16 mouse cellular contexts compared by ENCODE assay signal in genomic region chr3:92602169-92602568, GRCm38 (mm10). TPM values are rescaled to one million over a fixed set of nuclear protein-coding genes. Genes with fewer than 3 reads are reported as not detected.
DNase-seq lines count a peak whose midpoint lies in the region; ATAC-seq and TF ChIP-seq lines count a peak whose summit lies in the region.
"Had no signal": no experiment of that assay in that cellular context is flagged by ENCODE, and none has a peak within 500 bp of the region (broad histone marks: within the 10 kb centered on the region; RNA-seq: fewer than 3 reads in every experiment).

No protein-coding gene starts in this region.

- H3K36me3 ChIP-seq in heart, adult 2 months (ENCODE audit: control insufficient read depth, insufficient read depth, low read length) = no peaks in the 10 kb centered on the region
- H3K36me3 ChIP-seq in lung, embryonic 14.5 days (ENCODE audit: insufficient read depth) = no peaks in the 10 kb centered on the region
- H3K36me3 ChIP-seq: embryonic facial prominence, embryonic 15.5 days; hindbrain, embryonic 15.5 days had no signal

- no peak for TF ChIP-seq POLR2A in heart, adult 2 months (IDR thresholded peaks at IDR 0.05; ENCODE audit: insufficient read depth, low read depth, low read length)

- H3K9me3 ChIP-seq in lung, embryonic 14.5 days (ENCODE audit: low read depth, low read length) = peaks cover 5% of the 10 kb centered on the region; the same call in 1 of the 2 replicates

- no peak for ATAC-seq in lung, embryonic 14.5 days (ENCODE audit: insufficient read depth)
- 0 out of 2 replicates have a peak, but pooled peaks have one; percentile 54 for ATAC-seq in megakaryocyte progenitor cell, adult 5-6 weeks (replicated peaks; ENCODE audit: poor library complexity)

- 38% methylated on average over 1 of the region's 1 CpGs for WGBS in heart, adult 2 months
- 51% methylated on average over 1 of the region's 1 CpGs for WGBS in lung, embryonic 14.5 days

- no peaks in the 10 kb centered on the region for H3K4me1 ChIP-seq in heart, adult 2 months (ENCODE audit: control insufficient read depth, insufficient read depth, low read length)
- H3K4me1 ChIP-seq in lung, embryonic 14.5 days (ENCODE audit: insufficient read depth) = no peaks in the 10 kb centered on the region
- H3K4me1 ChIP-seq: embryonic facial prominence, embryonic 15.5 days; hindbrain, embryonic 15.5 days had no signal

- no peaks in the 10 kb centered on the region for H3K27me3 ChIP-seq in heart, adult 2 months (ENCODE audit: control insufficient read depth, insufficient read depth, low read length)
- H3K27me3 ChIP-seq in lung, embryonic 14.5 days (ENCODE audit: insufficient read depth, low read length) = no peaks in the 10 kb centered on the region
- H3K27me3 ChIP-seq: embryonic facial prominence, embryonic 15.5 days; hindbrain, embryonic 15.5 days had no signal

- H3K27ac ChIP-seq in heart, adult 2 months = no peak overlapping the region
- no peak overlapping the region for H3K27ac ChIP-seq in lung, embryonic 14.5 days (ENCODE audit: low read depth)
- H3K27ac ChIP-seq: embryonic facial prominence, embryonic 15.5 days; hindbrain, embryonic 15.5 days had no signal

- intact Hi-C loops in heart, adult 2 months (cut with DNase I) = loop anchor here (10.0 kb wide), 1 partner anchor 447 kb away; no protein-coding TSS in a partner anchor
- intact Hi-C loops in heart, postnatal 10 days (cut with DNase I) = loop anchor here (5.0 kb wide), 1 partner anchor 450 kb away; no protein-coding TSS in a partner anchor

- H3K4me2 ChIP-seq in lung, embryonic 14.5 days = no peak overlapping the region
- H3K4me2 ChIP-seq: embryonic facial prominence, embryonic 15.5 days; hindbrain, embryonic 15.5 days had no signal

- no peak for DNase-seq in heart, adult 2 months
- no peak for DNase-seq in heart, postnatal 10 days
- peak; percentile 67 for DNase-seq in lung, embryonic 14.5 days
- DNase-seq in lung, adult 18-20 months = no peak
- peak; percentile 20 for DNase-seq in R1 (ENCODE audit: low read depth, low spot score)
- no peak for DNase-seq in cerebellum, postnatal 25 days
- no peak for DNase-seq in spleen, postnatal 10 days (ENCODE audit: low spot score in 2 of 2)
- DNase-seq: thymus, postnatal 4 days had no signal

- TF ChIP-seq EP300 in heart, adult 2 months (IDR thresholded peaks at IDR 0.05; ENCODE audit: insufficient read depth, low read depth, low read length) = no peak

- no peak overlapping the region for H3K4me3 ChIP-seq in heart, adult 2 months
- no peak overlapping the region for H3K4me3 ChIP-seq in lung, embryonic 14.5 days (ENCODE audit: low read depth, low read length)
- H3K4me3 ChIP-seq: embryonic facial prominence, embryonic 15.5 days; hindbrain, embryonic 15.5 days had no signal

- no peaks in the 10 kb centered on the region for H3K79me2 ChIP-seq in heart, adult 2 months (replicated peaks; ENCODE audit: control insufficient read depth, insufficient read depth, low read length)

- no peak overlapping the region for H3K9ac ChIP-seq in heart, adult 2 months (ENCODE audit: low read depth, low read length)
- no peak overlapping the region for H3K9ac ChIP-seq in lung, embryonic 14.5 days
- H3K9ac ChIP-seq: embryonic facial prominence, embryonic 15.5 days; hindbrain, embryonic 15.5 days had no signal

- TF ChIP-seq CTCF in heart, adult 2 months (IDR thresholded peaks at IDR 0.05) = peak; percentile 60
- TF ChIP-seq CTCF in lung, embryonic 14.5 days (IDR thresholded peaks at IDR 0.05; ENCODE audit: low read depth) = peak; percentile 29; the same call in 1 of the 2 replicates

RNA-seq across cellular contexts. Expression of gene 2210017I01Rik, which starts 5.1 kb away (rescaled TPM):
- total RNA-seq in heart, adult 2 months (2021) = not detected
- not detected in 2 replicates for polyA plus RNA-seq in heart, adult 2 months (2012; rRNA removed)
- total RNA-seq in heart, postnatal 10 days (2021) = not detected
- not detected in 2 replicates for polyA plus RNA-seq in lung, embryonic 14.5 days (2014; fragmentation: Nextera tagmentation; extraction: Ambion mirVana)
- total RNA-seq in megakaryocyte progenitor cell, adult 5-6 weeks (2015) = not detected in 2 replicates
- not detected in 2 replicates for total RNA-seq in megakaryocyte progenitor cell, adult 5-6 weeks (2017)
- total RNA-seq: gastrocnemius, adult 8-10 months; layer of hippocampus, postnatal 25 days had no signal
- polyA plus RNA-seq: hindbrain, embryonic 15.5 days; lung, embryonic 16.5 days; neural tube, embryonic 11.5 days; small intestine, adult 2 months had no signal

RNA-seq across cellular contexts. Expression of gene Smcp, which starts 13.4 kb away (rescaled TPM):
- not detected for total RNA-seq in heart, adult 2 months (2021)
- 0.86 and 0.91 TPM in 2 replicates for polyA plus RNA-seq in heart, adult 2 months (2012; rRNA removed)
- not detected for total RNA-seq in heart, postnatal 10 days (2021)
- not detected in 2 replicates for polyA plus RNA-seq in lung, embryonic 14.5 days (2014; fragmentation: Nextera tagmentation; extraction: Ambion mirVana)
- total RNA-seq in megakaryocyte progenitor cell, adult 5-6 weeks (2015) = not detected in 2 replicates
- not detected in 2 replicates for total RNA-seq in megakaryocyte progenitor cell, adult 5-6 weeks (2017)
- total RNA-seq: gastrocnemius, adult 8-10 months; layer of hippocampus, postnatal 25 days had no signal
- polyA plus RNA-seq: embryonic facial prominence, embryonic 15.5 days; hindbrain, embryonic 15.5 days; lung, embryonic 16.5 days; neural tube, embryonic 11.5 days had no signal

RNA-seq across cellular contexts. Expression of gene Lce6a, which starts 19.3 kb away (rescaled TPM):
- not detected for total RNA-seq in heart, adult 2 months (2021)
- not detected in 2 replicates for polyA plus RNA-seq in heart, adult 2 months (2012; rRNA removed)
- not detected for total RNA-seq in heart, postnatal 10 days (2021)
- not detected in 2 replicates for polyA plus RNA-seq in lung, embryonic 14.5 days (2014; fragmentation: Nextera tagmentation; extraction: Ambion mirVana)
- total RNA-seq in megakaryocyte progenitor cell, adult 5-6 weeks (2015) = not detected in 2 replicates
- total RNA-seq in megakaryocyte progenitor cell, adult 5-6 weeks (2017) = not detected in 2 replicates
- total RNA-seq: gastrocnemius, adult 8-10 months; layer of hippocampus, postnatal 25 days had no signal
- polyA plus RNA-seq: hindbrain, embryonic 15.5 days; lung, embryonic 16.5 days; neural tube, embryonic 11.5 days; small intestine, adult 2 months had no signal

RNA-seq across cellular contexts. Expression of gene Ivl, which starts 28.6 kb away (rescaled TPM):
- not detected for total RNA-seq in heart, adult 2 months (2021)
- polyA plus RNA-seq in heart, adult 2 months (2012; rRNA removed) = not detected in 2 replicates
- total RNA-seq in heart, postnatal 10 days (2021) = not detected
- polyA plus RNA-seq in lung, embryonic 14.5 days (2014; fragmentation: Nextera tagmentation; extraction: Ambion mirVana) = 0.18 TPM in 1 of 2 replicates, not detected in the other
- 0.22 TPM in 1 of 2 replicates, not detected in the other for total RNA-seq in megakaryocyte progenitor cell, adult 5-6 weeks (2015)
- 0.27 TPM in 1 of 2 replicates, not detected in the other for total RNA-seq in megakaryocyte progenitor cell, adult 5-6 weeks (2017)
- total RNA-seq: gastrocnemius, adult 8-10 months; layer of hippocampus, postnatal 25 days had no signal
- polyA plus RNA-seq: hindbrain, embryonic 15.5 days; lung, embryonic 16.5 days; neural tube, embryonic 11.5 days; small intestine, adult 2 months had no signal

RNA-seq across cellular contexts. Expression of gene Lce1a1, which starts 45.9 kb away (rescaled TPM):
- total RNA-seq in heart, adult 2 months (2021) = not detected
- polyA plus RNA-seq in heart, adult 2 months (2012; rRNA removed) = not detected in 2 replicates
- not detected for total RNA-seq in heart, postnatal 10 days (2021)
- not detected in 2 replicates for polyA plus RNA-seq in lung, embryonic 14.5 days (2014; fragmentation: Nextera tagmentation; extraction: Ambion mirVana)
- not detected in 2 replicates for total RNA-seq in megakaryocyte progenitor cell, adult 5-6 weeks (2015)
- not detected in 2 replicates for total RNA-seq in megakaryocyte progenitor cell, adult 5-6 weeks (2017)
- total RNA-seq: gastrocnemius, adult 8-10 months; layer of hippocampus, postnatal 25 days had no signal
- polyA plus RNA-seq: hindbrain, embryonic 15.5 days; lung, embryonic 16.5 days; neural tube, embryonic 11.5 days; small intestine, adult 2 months had no signal

Comparison
In these comparisons a context has a peak if more than half of its experiments do, and no peak if none do; other contexts are left out.
1. DNase-seq: peak in lung, embryonic 14.5 days (single experiment) and R1 (single experiment); none in heart, adult 2 months (0 of 2), heart, postnatal 10 days (0 of 2), lung, adult 18-20 months (0 of 2), cerebellum, postnatal 25 days (0 of 2) and spleen, postnatal 10 days (0 of 2).